Mouse (Mus musculus): ENCODE data around the gene Igfals. TPM values are rescaled to one million over a fixed set of nuclear protein-coding genes. Genes with fewer than 3 reads are reported as not detected.

Gene Igfals
- polyA plus RNA-seq, 1 experiment from 2014 or later: 2.1 TPM

- DNase-seq (ENCODE audit: low spot score): no peak
Measured at GRCm38 (mm10) chr17:24894061-24894994, 28.5 kb downstream of the Igfals start.

DNA sequence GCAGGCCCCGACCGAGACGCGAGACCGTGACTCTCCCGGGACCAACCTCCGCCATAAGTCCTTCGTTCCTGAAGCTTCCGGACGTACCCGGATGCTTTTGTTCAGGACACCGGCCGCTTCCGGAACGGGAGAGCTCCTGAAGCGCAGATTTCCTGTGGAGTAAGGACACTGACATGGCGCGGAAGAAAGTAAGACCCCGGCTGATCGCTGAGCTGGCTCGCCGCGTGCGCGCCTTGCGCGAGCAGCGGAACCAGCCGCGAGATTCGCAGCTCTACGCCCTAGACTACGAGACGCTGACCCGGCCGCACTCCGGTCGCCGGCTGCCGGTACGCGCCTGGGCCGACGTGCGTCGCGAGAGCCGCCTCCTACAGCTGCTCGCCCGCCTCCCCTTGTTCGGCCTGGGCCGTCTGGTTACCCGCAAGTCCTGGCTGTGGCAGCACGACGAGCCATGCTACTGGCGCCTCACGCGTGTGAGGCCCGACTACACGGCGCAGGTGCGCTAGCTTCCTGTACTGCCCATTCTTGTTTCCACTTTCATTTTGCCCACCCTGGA lies 29.3 kb downstream of the Igfals start, which contains the start of the genes Eme2 and Mrps34:
Gene Eme2, minus strand, starts transcription at position 93 of the 553 bp plus-strand sequence.
Gene Mrps34, plus strand, starts transcription at position 122 of the 553 bp plus-strand sequence.
- DNase-seq (ENCODE audit: low spot score): peak; percentile 82

DNA sequence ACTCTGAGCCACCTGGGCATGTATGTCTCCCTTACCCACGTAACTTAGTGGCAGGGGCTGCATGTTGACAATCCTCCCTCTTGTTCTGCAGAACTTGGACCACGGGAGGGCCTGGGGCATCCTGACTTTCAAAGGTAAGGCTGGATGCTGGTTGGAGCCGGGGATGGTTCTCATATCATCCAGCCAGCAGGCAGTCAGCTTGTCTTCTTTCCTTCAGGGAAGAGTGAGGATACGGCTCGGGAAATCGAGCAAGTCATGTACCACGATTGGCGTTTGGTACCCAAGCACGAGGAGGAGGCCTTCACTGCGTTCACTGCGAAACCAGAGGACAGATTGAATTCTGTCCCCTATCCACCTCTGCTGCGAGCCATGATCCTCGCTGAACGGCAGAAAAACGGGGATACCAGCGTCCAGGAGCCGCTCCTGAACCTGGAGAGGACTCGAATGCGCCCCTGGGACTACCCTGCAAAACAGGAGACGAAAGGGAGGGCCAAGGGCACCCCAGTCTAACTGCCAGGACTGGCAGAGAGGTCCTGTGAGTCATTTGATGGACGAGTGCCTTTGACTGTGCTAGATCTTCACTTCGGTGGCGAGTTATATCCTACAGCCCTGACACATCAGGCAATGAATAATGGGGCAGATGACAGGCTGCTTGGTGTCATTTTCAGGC lies 29.9 kb downstream of the Igfals start:
- DNase-seq (ENCODE audit: low spot score): no peak

DNA sequence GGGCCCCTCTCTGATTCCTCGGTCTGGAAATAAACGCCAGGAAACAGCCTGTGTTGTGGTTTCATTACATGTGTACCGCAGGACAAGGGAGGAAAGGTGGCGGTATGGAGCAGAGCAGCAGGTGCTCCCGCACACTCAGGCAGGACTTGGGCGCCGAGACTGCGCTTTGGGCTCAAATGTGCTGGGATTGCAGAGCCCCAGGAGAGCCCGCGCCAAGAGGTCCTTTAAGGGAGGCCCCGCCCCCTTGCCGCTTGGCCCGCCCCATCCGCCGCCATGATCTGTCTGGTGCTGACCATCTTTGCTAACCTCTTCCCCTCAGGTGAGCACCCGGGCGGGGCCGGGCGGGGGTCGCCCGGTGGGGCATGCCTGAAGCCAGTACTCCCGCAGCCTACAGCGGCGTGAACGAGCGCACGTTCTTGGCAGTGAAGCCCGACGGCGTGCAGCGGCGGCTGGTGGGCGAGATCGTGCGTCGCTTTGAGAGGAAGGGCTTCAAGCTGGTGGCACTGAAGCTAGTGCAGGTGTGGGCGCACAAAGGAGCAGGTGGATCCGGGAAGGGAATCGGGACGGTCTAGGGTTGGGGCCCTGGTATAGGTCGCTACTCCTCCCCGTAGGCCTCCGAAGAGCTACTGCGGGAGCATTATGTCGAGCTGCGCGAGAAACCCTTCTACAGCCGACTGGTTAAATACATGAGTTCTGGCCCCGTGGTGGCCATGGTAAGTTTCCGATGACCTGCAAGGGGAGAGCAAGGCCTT lies 30.6 kb downstream of the Igfals start, which contains the start of gene Nme3:
Gene Nme3, plus strand, starts transcription at position 260 of the 752 bp plus-strand sequence.
- DNase-seq (ENCODE audit: low spot score): peak; percentile 70

DNA sequence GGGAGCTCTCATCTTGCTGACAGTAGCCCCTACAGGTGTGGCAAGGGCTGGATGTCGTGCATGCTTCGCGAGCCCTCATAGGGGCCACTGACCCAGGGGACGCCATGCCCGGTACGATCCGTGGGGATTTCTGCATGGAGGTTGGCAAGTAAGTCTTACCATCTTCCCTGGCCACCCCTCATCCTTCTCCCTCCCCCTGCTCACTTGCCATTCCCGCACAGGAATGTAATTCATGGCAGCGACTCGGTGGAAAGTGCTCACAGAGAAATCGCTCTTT lies 31.1 kb downstream of the Igfals start:
- no peak for DNase-seq (ENCODE audit: low spot score)

GRCm38 (mm10) chr17:24897600-24897999 lies 31.8 kb downstream of the Igfals start:
- DNase-seq (ENCODE audit: low spot score): no peak

GRCm38 (mm10) chr17:24898041-24898854 lies 32.5 kb downstream of the Igfals start:
- DNase-seq (ENCODE audit: low spot score): no peak

DNA sequence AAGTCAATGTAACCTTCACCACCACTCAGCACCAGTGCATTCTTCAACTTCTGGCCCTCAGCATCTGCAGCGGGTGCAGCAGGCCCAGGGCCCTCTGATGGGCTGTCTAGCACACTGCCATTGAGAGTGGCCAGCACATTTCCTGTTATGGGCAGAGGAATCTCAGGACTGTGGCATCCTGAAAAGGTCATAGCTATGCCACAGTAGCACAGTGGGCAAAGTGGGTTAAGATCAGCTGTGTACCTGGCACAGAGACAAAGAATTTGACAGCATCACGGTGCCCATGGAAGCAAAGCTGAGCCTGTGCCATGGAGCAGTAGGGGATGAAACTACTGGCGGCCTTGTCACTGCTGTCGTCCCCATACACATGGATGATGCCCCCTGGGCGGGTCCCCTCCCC lies 33.4 kb downstream of the Igfals start:
- DNase-seq (ENCODE audit: low spot score): no peak

DNA sequence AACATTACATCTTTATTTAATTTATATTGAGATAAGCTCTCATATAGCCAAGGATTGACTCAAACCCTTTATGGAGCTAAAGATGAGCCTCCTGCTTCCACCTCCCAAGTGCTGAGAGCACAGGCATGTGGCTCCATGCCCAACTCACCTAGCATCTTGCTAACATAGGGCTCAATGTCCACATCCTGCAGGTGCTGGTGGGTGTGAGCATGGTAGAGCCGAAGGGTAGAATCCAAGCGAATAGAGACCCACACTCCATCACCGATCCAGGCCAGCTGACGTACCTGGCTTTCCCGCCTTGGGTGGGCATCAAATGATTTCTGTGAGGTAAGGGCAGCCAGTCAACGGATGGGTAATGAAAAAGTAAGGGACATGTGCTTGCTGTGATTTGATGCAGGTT lies 34.2 kb downstream of the Igfals start:
- DNase-seq (ENCODE audit: low spot score): no peak

GRCm38 (mm10) chr17:24902124-24902523 lies 36.3 kb downstream of the Igfals start:
- no peak for DNase-seq (ENCODE audit: low spot score)

DNA sequence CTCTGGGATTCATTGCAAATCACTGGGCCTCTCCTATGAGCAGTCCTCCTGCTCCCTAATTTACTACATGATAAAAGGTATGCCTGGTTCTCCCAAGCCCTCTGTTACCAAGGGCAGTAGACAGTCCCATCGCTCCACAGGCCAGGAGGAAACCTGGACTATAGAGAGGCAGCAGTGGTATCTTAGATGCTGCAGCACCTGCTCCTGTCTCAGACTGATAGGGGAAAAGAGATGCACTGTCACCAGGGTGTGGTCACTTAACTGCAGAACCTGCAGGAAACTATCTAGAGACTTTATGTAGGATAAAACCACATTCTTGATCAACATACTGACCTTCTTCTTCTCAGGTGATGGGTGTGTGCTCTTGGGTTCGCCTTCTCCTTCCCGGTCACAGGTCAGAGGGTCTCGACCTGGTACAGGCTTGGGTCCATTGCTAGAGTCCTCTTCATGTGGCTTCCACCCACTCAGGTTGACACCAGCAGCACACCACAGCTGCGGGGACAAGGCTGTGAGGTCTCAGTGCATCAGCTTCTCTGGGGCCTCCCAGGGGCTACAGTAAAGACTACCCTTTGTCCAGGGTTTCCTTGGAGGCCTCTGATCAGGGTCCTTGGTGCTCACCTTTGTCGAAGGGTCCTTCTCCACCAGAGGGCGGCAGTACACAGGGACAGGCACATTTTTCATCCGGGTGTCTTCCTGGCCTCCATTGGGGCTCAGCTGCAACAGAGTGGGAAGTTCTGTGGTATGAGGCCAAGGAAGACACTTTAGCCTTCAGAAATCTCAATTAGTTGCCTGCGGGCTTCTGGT lies 37.1 kb downstream of the Igfals start:
- DNase-seq (ENCODE audit: low spot score): no peak

DNA sequence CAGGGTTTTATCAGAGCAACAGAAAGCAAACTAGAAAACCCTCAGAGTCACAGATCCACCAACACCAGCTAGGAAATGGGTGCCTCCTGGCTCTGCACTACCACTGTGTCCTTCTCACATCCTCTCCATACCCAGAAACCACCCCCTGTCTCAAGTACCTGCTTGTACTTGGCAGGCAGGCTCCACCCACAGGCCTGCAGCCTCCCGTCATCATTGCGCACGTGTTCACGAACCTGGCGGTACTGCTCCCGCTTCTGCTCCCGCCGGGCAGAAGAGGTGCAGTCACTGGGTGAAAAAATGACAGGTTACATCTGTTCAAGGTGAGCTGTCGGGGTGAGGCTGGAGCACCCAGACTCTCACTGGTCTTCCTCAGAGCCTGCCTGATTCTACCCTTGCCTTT lies 38.0 kb downstream of the Igfals start:
- no peak for DNase-seq (ENCODE audit: low spot score)

DNA sequence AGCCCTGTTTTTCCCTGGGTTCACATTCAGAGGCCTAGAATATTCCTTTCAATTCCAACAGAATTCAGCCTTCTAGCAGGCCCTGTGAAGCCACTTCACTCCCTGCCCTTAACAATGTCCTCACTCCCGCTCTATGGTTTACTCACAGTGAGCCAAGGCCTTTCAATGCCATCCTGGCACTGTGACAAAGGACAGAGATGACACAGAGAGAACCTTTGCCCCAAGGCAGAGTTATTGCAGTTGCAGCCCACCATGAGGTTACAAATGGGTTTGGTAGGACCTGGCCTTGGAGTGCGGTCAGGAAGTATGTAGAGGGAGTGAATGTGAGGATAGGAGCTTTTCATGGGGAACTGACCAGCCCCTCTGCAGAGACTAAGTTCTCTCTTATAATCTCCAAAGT lies 41.8 kb downstream of the Igfals start:
- no peak for DNase-seq (ENCODE audit: low spot score)

DNA sequence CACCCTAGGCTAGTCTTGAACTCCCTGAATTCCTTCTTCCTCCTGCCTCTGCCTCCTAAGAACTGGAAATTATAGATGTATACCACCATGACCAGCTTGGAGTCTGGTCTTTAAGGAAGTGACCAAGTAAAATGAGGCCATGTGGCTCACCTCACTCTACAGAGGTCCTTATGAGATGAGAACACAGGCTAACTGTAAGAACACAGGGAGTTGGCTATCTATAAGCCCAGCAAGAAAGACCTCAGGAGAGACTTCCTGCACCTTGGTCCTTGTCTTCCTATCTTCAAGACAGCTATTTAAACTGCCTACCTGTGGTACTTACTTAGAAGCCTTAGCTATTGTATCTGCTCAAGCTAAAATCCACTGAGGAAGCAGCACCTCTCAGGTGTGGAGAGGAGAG lies 48.2 kb downstream of the Igfals start:
- no peak for DNase-seq (ENCODE audit: low spot score)

DNA sequence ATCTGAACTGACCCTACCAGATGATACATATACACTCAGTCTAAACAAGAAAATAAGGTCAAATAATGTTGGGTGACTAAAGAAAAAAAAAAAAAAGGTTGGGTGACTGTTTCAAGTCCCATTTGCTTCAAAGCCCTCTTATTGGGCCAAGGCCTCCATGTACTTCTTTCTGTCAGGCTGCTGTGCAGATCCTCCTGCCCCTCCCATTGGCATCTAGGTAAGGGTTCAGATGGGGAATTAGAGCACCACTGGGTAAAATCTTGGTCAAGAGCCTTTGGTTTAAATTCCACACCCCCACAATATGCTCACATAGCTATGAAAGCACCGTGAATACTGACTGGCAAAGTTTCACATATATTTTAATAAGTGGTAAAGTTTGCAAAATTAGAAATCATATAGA lies 57.4 kb downstream of the Igfals start:
- DNase-seq (ENCODE audit: low spot score): no peak

DNA sequence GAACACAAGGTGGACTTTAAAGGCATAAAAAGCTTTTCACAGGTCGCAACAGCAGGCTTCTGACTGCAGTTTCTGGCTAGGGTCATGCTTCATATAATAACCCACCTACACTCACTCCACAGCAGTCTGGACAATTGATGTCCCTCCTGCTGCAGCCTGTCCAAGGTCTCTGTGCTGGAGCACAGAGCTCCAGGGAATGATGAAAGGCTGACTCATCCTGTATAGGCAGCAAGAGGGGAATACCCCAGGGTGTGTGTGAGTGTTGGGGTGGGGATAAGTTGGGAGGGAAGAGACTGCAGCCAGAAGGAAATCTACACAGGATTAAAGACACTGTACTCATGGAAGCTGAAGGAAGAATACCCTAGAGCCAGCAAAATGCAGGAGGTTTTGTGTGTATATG lies 63.7 kb downstream of the Igfals start:
- no peak for DNase-seq (ENCODE audit: low spot score)
